Mouse (Mus musculus) frontal cortex, adult 2 months (tissue): ENCODE measurements at regions not wholly inside any gene's neighbourhood (a gene's known extent, or its start where the extent isn't known, plus 50 kb on each side); places are given as distances from the start of the nearest gene placed in this dataset.

Source experiments
- DNase-seq, 2 experiments: peaks; one replicate each; pipeline ENCODE4 v3.0.0; 2022; ENCODE audit warnings: low spot score in 1 of 2; ENCODE audit errors: extremely low spot score in 1 of 2

DNA sequence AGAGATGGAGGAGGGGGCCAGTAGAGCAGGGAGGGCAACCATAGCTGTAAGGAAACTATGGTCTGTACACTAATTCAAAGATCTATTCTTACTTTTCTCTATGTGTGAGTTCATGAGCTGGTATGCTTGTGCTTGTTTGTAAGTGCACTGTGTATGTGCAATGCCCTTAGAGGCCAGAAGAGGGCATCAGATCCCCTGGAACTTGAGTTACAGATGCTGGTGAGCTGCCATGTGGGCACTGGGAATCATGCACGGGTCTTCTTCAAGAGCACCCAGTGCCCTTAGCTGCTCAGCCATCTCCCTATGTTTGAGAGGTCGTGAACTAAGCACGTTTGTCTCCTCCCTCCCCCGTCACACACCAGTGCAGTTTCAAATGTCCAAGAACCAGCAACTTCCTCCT is 68.9 kb downstream of the Tbx3 start:
- DNase-seq = no peak

DNA sequence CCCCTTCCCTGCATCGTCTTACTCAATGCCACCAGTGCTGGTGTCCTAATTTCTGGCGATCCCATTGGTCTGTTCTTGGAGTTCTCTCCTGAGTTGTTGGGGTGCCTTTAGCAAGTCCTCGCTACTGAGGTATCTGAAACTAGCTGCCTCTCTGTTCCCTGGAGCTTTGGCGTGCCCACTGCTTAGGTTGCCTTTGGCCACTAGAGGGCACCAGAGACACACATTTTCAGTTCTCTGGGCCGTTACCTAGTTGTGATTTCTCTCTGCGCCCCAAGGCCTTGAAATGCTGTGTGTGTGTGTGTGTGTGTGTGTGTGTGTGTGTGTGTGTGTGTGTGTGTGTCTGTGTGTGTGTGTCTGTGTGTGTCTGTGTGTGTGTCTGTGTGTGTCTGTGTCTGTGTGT is 70.6 kb downstream of the Tbx3 start:
- DNase-seq = peak in 1 of 2 experiments; percentile 76

DNA sequence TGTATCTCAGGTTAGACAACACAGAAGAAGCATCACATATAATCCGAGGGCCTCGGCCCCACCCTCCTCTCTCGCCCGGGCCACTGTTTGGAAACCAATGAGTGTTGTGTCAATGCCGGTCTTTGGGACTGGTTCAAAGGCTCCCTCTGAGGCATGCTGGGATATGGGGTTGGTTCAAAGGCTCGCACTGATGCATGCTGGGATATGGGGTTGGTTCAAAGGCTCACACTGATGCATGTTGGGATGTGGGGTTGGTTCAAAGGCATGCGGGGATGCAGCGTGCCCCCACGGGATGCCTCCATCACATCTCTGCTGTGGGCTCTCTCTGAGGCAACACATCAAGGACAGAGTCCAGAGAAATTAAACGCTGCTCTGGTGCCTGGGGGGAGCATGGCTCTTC is 73.3 kb downstream of the Tbx3 start:
- DNase-seq = no peak

DNA sequence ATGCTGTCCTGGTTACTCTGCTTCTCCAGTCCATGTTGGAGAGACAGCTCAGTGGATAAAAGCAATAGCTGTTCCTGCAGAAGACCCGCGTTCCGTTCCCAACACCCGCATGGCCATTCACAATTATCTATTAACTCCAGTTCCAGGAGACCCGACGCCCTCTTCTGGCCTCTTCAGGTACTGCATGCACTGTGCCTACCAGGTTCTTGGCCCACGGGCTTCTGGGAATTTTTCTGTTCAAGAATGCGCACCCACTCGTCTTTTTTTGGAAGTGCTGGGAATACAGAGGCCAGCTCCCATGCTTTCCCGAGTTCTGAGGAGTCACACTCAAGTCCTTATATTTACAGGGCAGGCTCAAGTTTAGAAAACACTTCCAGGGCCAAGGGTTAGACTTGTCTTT is 76.6 kb downstream of the Tbx3 start:
- DNase-seq = no peak

GRCm38 (mm10) chr5:119748667-119749066 is 78.2 kb downstream of the Tbx3 start:
- no peak for DNase-seq

GRCm38 (mm10) chr5:119749153-119749552 is 78.7 kb downstream of the Tbx3 start:
- no peak for DNase-seq

GRCm38 (mm10) chr5:119755782-119756181 is 76.7 kb upstream of the Tbx5 start:
- DNase-seq = no peak

GRCm38 (mm10) chr5:119758880-119759279 is 73.6 kb upstream of the Tbx5 start:
- no peak for DNase-seq

DNA sequence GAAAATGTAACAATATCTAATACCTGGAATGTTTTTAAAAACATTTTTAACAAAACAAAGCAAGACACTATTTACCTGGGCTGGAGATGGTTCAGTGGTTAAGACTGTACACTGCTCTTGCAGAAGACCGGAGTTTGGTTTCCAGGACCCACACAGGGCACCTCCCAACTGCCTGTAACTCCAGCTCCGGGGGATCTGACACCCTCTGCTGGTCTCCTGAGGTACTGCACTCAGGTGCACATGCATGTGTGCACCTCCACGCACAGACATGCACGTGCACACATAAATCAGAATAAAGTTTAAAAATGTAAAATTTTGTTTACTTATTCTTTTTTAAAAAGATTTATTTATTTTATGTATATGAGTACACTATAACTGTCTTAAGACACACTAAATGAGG is 70.4 kb upstream of the Tbx5 start:
- no peak for DNase-seq

DNA sequence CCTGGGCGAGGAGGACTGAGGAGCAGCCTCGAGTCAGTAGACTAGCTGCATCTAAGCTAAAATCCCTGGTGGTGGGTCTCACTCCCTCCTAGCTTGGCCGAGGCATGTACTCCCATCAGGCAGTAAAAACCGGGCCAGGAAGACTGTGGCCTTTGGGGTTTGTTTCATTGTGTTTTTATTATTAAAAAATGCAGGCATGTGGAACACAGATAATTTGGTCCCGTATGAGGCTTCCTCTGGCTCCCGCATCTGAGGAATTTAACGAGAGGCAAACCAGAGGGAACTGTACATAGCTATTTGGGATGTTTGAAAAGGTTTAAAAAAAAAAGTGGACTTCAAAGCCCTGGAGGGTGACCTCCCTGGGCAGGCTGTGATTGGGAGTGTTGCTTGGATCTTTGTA is 69.1 kb upstream of the Tbx5 start:
- no peak for DNase-seq

GRCm38 (mm10) chr5:119766372-119766771 is 66.1 kb upstream of the Tbx5 start:
- no peak for DNase-seq

- DNase-seq = no peak
These were observed 61.5 kb upstream of the Tbx5 start for GRCm38 (mm10) chr5:119770951-119771350.

DNA sequence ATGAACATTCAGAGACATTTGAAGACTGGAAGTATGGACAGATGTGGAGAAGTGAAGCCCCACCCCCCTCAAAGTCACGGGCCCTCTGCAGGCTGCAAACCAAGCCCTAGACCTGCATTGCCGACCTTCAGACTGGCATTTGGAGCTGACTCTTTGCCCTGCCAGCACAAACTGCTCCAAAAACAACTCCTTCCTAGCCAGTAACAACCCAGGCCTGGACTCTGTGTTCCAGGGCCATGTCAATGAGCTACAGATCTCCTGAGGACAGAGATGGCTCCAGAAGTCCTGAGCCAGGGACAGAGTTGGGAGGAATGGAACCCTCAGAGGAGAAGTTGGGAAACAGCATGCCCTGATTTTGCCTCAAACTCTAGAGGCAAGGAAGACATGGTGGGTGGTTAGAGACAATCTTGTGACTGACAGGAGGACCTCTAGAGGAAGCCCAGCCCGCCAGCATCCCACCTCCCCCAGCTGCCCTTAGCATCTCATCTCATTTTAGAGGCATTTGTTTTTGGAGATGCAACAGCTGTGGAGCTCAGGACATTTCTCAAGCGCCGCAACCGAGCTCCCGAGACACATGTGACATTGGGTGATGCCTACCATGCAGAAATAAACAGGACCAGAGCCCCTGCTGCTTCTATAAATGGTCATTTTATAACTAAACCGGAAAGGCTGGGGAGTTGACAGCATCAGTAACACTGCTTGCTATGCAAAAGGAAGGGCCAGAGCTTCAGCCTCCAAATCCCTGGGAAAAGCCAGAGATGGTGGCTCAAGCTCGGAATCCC is 56.2 kb upstream of the Tbx5 start:
- no peak for DNase-seq

DNA sequence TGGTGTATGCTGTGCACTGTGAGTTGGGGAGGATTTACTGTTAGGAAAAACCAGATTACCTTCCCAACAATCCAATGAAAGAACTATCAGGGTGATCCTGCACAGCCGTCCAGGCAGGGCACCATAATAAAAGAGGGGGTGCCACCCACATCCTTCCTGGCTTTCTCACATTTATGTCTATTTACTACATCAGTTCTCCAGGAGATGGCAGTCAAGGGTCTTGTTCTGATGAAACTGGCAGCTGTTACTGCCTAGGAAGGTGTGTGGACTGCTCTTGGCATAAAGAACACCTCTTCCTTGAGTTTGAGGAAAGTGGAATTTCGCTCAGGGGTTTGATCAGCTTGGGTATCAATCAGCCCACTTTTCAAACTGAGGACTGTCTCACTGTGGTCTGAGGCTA is 54.6 kb upstream of the Tbx5 start:
- peak; percentile 6 to 83 for DNase-seq

- DNase-seq = no peak
These were observed 51.1 kb upstream of the Tbx5 start for GRCm38 (mm10) chr5:119781375-119781774.
